Mouse (Mus musculus) brain, embryonic 14.5 days (tissue): Measurements from ENCODE around the gene Lep.

ENCODE experiments used
- CTCF ChIP-seq: fragments of 200-500 bp; IDR thresholded peaks from 2 replicates; pipeline ENCODE4 v1.5.1; 2012; ENCODE audit warnings: inconsistent platforms, mild to moderate bottlenecking, moderate library complexity, borderline replicate concordance; ENCODE audit not compliant: insufficient read depth, insufficient read length; ENCODE audit errors: extremely low read depth
- POLR2A ChIP-seq: fragments of 200-500 bp; IDR thresholded peaks from 2 replicates; pipeline ENCODE4 v1.6.1; 2012; ENCODE audit warnings: mild to moderate bottlenecking, inconsistent platforms, borderline replicate concordance; ENCODE audit not compliant: poor library complexity, insufficient read depth, insufficient read length, severe bottlenecking; ENCODE audit errors: extremely low read depth

DNA sequence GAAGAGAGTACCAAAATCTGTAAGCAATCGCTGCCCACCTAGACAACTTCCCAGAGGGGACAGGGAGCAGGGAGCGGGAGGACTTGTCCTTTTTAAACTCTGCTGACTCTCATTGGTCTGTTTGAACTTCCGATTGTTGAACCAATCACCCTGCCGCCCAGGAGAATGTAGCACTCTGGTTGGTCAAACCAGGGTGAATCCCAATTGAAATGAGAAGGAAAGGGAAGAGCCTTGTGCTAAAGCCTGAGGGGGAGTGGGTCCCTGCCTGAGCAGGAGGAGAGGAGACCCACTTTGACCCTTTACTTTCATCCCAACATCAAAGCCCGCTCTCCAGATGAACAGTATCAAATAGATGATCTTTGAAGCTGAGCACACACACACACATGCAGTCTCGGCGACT, 24.4 kb downstream of the Lep start:
- TF ChIP-seq CTCF (no peak), POLR2A (no peak)
